Mouse (Mus musculus) lung, postnatal 4 days (tissue): ENCODE measurements around the gene Gnl2.
A peak's percentile ranks its signal among the peaks of the same experiment; 100 is the strongest.

ENCODE experiments used
- DNase-seq, 2 experiments: peaks; one replicate each; pipeline ENCODE4 v3.0.0; 2021

Gene Gnl2

GRCm38 (mm10) chr4:125093031-125093430 lies 76.6 kb downstream of the Gnl2 start:
- no peak for DNase-seq

- DNase-seq = no peak
Observed at GRCm38 (mm10) chr4:125096066-125096465, 79.7 kb downstream of the Gnl2 start.

- DNase-seq = no peak
Observed at GRCm38 (mm10) chr4:125097412-125097811, 81.0 kb downstream of the Gnl2 start.

GRCm38 (mm10) chr4:125099458-125099857 lies 83.1 kb downstream of the Gnl2 start:
- peak; percentile 64 to 86 for DNase-seq

GRCm38 (mm10) chr4:125101334-125101733 lies 84.9 kb downstream of the Gnl2 start:
- no peak for DNase-seq
